Mouse (Mus musculus) naive thymus-derived CD4-positive, alpha-beta T cell, adult 2 months (primary cell): ENCODE measurements around the gene Usp50.

Experiments used
- DNase-seq: peaks from one replicate; pipeline ENCODE4 v3.0.0-alpha.2; 2011; ENCODE audit warnings: low read depth

Gene Usp50

DNA sequence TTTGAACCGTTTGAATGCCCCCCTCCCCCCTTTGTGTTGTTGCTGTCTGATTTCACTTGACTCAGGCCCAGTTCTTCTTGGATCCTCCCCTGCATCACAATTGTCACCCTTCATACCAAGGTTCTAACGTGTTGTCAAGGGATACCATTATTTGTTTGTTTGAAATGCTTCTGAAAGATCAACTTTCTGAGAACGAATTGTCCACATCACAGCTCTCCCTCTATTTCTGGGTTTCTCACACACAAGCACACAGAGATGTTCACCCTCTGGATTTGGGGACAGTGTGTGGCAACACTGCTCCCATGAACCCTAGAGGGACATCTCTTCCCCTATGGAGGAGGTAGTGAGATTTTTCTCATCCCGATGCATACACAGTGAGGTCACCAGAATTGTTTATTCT is at the start of gene Usp50:
Gene Usp50 (minus strand): TSS at position 101 of the 400 bp plus-strand sequence.
- no peak for DNase-seq

DNA sequence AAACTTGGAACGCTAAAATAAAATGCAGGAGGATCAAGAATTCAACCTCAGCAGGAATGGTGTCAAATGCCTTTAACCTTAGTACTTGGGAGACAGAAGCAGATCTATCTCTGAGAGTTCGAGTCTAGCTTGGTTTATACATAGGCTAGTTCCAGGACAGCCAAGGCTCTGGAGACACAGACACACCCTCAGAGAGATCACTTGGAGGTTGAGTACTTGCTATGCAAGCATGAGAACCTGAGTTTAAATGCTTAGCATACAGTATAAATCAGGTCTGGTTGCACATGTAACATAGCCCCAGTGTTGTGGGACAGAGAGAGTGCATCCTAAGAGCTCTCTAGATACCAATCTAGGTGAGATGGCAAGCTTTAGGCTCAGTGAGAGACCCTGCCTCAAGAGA is 34.1 kb upstream of the Usp50 start:
- DNase-seq = no peak

DNA sequence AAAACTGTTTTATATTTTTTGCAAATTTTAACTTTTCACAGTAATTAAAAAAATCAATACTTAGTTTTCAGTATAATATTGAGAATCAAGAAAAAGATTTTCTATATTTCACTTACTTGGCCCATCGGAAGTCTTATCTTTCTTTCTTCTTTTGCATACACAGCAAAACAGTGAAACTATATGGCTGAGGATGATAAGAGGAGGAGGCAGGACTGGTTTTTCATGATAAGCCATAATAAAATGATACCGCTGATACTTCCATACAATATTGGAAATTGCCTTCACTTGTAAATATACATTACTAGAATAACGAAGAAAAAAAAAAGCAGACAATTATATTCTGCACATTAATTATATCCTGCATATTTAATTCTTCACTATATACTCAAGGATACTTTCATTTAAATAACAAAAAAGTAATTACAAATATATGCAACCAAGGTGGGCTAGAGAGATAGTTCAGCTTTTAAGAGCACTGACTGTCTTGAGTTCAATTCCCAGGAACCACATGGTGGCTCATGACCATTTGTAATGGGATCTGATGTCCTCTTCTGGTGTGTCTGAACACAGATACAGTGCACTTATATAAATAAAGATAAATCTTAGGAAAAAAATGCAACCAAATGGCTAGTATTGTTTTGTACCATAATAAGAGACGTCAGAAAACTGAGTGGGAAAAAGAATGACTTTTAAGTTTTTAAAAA is 33.5 kb upstream of the Usp50 start:
- no peak for DNase-seq

GRCm38 (mm10) chr2:126815822-126816221 is 32.6 kb upstream of the Usp50 start:
- no peak for DNase-seq

GRCm38 (mm10) chr2:126801980-126802379 is 18.7 kb upstream of the Usp50 start:
- no peak for DNase-seq

- no peak for DNase-seq
Measured at GRCm38 (mm10) chr2:126798455-126798854, 15.2 kb upstream of the Usp50 start.

- DNase-seq = no peak
Measured at GRCm38 (mm10) chr2:126795708-126796107, 12.4 kb upstream of the Usp50 start.

- no peak for DNase-seq
Measured at GRCm38 (mm10) chr2:126792611-126793010, 9.3 kb upstream of the Usp50 start.

DNA sequence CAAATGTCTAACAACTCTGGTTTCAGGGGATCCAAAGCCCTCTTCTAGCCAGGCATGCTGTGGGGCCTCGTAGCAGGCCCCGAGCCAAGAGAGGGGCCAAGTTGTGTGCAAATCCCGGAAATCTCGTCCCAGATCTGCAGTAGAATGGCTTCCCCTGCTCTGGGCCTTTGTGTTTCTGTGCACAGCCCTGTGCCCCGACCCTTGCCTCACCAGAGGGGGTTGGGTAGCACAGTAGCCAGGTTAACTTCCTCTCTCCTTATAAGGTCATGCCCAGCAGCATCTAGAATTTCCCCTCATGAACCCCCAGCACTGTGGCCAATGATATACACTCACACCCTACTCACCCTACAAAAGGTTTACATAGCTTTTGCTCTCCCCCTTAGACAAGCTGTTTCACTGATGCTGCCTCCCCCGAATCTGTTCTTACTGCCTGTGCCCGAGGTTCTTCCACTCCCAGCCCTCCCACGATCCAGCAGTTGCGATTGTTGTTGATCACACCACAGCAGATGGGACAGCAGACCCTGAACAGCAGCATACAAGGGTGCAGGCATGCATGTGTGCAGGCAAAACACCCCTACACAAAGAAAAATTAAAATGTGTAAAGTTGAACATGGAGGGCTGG is 4.6 kb upstream of the Usp50 start:
- no peak for DNase-seq

GRCm38 (mm10) chr2:126782433-126782832 is 837 bp downstream of the Usp50 start:
- DNase-seq = peak; percentile 11

- no peak for DNase-seq
Measured at GRCm38 (mm10) chr2:126781478-126781877, 1.8 kb downstream of the Usp50 start.

DNA sequence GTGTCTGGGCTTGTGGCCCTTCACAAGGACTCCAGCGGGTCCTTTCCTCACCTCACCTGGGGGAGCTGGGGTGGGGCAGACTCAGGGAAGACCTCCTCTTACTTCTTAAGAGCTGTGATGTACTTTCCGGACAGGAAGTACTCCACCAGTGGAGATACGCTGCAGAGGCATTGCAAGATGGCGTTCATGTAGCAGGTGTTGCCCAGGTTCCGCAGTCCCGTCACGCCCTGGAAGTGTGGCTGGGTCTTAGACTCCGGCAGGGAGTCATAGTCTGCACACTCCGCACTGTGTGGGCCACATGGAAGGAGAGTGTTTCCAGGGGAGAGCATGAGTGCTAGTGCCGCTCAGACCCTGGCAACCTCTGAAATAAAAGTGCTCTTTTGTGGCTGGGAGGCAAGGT is 3.0 kb downstream of the Usp50 start:
- DNase-seq = no peak

DNA sequence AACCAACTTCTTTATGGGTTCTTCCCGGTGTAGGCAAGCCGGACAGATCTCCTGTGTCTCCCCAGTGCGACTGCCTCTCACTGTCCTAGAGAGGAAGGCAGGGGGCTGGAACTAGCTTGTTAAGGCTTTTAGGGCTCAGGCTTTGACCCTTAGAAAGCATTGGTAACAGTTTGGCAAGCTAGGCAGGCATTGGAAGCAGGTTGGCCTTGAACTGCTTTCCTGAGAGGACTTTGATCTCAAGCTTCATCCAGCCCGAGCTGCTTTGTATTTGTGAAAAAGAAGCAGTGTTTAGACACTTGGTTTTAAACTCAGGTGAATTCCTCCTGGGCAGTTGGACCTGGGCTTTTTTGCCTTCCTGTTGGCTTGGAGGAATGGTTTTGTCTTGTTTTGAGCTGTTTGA is 4.5 kb downstream of the Usp50 start:
- no peak for DNase-seq

DNA sequence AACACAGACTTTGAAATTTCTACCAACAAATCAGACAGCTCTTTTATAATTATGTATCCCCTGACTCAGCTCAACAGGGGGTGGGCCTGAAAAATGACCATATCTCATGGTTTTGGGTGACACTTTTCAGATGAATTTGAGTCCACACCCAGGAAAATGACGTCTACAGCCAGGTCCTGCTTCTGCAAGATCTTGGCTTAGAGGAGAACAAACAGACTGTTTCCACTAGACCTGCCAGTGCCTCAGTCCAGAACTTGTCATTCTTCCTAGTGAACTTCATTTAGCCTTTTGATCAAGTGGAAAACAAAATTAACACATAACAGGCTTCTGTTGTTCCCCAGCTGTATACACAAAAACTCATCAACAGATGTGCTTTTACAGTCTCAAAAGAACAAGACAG is 6.9 kb downstream of the Usp50 start:
- no peak for DNase-seq

DNA sequence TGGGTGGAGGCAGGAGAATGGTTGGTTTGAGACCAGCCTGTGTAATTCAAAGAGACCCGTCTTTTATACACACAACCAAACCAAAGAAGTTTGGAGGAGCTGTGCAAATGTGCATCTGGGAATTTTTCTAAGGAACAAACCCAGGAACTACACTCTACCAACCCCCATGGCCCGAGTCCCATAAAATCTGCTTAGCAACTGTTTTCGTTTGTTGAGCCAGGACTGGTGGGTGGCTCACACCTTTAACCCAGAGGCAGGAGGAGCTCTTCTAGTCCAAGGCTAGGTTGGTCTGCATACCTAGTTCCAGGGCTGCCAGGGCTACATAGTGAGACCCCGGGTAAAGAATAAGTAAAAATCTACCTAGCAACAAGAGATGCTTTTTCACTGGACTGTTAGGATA is 7.3 kb downstream of the Usp50 start:
- DNase-seq = no peak

- no peak for DNase-seq
Measured at GRCm38 (mm10) chr2:126772217-126772616, 11.1 kb downstream of the Usp50 start.

GRCm38 (mm10) chr2:126769431-126770181 is 13.7 kb downstream of the Usp50 start:
- DNase-seq = no peak

- DNase-seq = no peak
Measured at GRCm38 (mm10) chr2:126768194-126768593, 15.1 kb downstream of the Usp50 start.

DNA sequence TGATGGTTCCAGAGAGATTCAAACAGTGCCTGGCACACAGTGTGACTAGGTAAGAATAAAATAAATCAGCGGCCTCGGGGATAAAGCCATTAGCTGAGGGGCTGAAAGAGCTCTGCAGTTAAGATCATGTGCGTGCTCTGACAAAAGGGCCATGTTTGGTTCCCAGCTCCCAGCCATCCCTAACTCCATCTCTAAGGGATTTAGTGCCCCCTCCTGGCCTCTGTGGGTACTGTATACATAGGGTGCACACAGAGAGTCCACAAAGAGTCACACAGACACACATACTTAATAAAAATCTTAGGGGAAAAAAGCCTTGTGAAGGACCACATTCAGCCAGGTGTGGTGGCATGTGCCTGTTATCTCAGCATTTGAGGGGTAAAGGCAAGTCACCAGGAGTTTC is 15.7 kb downstream of the Usp50 start:
- DNase-seq = peak; percentile 13

- no peak for DNase-seq
Measured at GRCm38 (mm10) chr2:126765867-126766582, 17.2 kb downstream of the Usp50 start.

DNA sequence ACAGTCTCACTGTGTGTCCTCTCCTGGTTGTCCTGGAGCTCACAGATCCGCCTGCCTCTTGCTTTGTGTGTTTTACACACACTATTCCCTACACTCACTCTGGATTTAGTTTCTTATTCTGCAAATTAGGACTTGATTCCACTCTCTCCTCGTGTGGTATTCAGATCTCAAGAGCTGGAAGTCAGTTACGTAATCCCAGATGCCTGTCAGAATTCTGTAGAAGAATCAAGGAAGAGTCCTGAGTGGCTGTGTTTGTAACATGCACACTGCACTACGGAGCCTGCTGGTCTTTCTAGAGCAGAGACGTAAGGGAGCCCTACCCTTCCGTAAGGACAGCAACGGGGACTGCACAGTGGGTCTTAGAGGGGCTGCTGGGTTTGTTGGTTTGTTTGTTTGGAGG is 23.9 kb downstream of the Usp50 start:
- DNase-seq = no peak

DNA sequence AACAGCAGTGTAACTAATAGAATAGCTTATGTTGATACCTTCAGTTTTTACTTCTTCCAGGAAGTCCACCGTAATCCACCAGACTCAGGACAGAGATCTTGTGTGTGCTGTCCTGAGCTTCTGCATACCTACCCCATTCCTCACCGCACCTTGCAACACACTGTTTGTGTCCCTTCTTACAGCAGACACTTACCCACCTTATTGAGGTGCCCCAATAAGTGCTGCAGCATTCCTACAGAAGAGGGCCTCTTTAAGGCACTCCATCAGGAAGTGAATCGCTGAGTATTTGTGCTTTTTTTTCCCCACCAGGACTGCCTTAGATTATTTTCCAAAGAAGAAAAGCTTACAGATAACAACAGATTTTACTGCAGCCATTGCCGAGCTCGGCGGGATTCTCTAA is 27.6 kb downstream of the Usp50 start:
- no peak for DNase-seq

DNA sequence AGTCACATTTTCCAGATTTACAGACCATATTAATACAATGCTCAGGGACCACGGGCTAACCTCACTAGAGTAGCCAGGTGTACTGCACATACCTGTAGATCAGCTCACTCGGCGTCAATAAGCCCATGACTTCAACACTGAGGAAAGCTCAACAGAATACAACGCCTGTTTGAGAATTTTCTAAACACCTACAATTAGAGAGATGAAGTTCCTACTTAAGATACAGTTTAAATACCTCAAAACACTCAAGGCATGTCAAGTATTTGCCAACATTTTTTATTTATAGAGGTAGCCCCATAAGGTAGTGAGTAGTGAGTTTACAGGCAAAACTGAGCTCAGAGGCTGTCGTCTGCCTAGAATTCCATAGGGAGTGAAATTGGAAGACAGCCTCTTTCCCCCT is 39.9 kb downstream of the Usp50 start:
- no peak for DNase-seq
